In genomic region chr9:105309553-105310281, GRCm38 (mm10) we compare ENCODE assay signal across 8 mouse cellular contexts.
DNase-seq lines count a peak whose midpoint lies in the region; ATAC-seq and TF ChIP-seq lines count a peak whose summit lies in the region.

No protein-coding gene starts in this region.

- H3K9ac ChIP-seq in ES-E14 (ENCODE audit: insufficient read depth, low read depth, low read length, poor library complexity, severe bottlenecking): no peak overlapping the region
- no peak overlapping the region for H3K9ac ChIP-seq in limb, embryonic 13.5 days

- no peaks in the 10 kb centered on the region for H3K9me3 ChIP-seq in ES-E14 (ENCODE audit: control insufficient read depth, insufficient read depth, low read depth, low read length)
- H3K9me3 ChIP-seq in limb, embryonic 13.5 days: no peaks in the 10 kb centered on the region

- intact Hi-C loops in heart, postnatal 10 days (cut with DNase I): no loop called here
- intact Hi-C loops in heart, postnatal 25 days (cut with DNase I): no loop called here

- H3K27me3 ChIP-seq in limb, embryonic 13.5 days: 0 out of 2 replicates have a peak, but pooled peaks cover 3% of the 10 kb centered on the region

- in situ Hi-C loops in ES-E14 (cut with MboI; ENCODE audit: low sequenced_read_pairs in 2 of 2, unreplicated experiment in 2 of 2): no loop called here

- H3K4me1 ChIP-seq in ES-E14 (ENCODE audit: control insufficient read depth in 2 of 2, insufficient read depth in 2 of 2, low read length in 2 of 2, poor library complexity in 1 of 2): no peaks in the 10 kb centered on the region
- H3K4me1 ChIP-seq in limb, embryonic 13.5 days: no peaks in the 10 kb centered on the region

- WGBS in limb, embryonic 13.5 days: 32% methylated on average over 9 of the region's 9 CpGs

- H3K4me2 ChIP-seq in limb, embryonic 13.5 days (replicated peaks): no peak overlapping the region

- DNase-seq in heart, postnatal 10 days: peak; percentile 19 to 35
- no peak for DNase-seq in heart, postnatal 25 days (ENCODE audit: low spot score)
- peak; percentile 40 for DNase-seq in ES-E14 (ENCODE audit: low read depth, low spot score)
- peak; percentile 16 to 54 for DNase-seq in right cerebral cortex, postnatal 36 days (ENCODE audit: low spot score in 2 of 2)
- DNase-seq in urinary bladder, postnatal 14 days (ENCODE audit: low spot score): no peak
- no peak for DNase-seq in urinary bladder, adult 18-20 months (ENCODE audit: low spot score in 2 of 2)

- no peak overlapping the region for H3K27ac ChIP-seq in ES-E14 (ENCODE audit: insufficient read depth, low read depth, low read length, poor library complexity, severe bottlenecking)
- no peak overlapping the region for H3K27ac ChIP-seq in limb, embryonic 13.5 days

- peak; percentile 60 for ATAC-seq in frontal cortex, adult (ENCODE audit: low TSS enrichment)
- peak; percentile 80 for ATAC-seq in limb, embryonic 13.5 days (ENCODE audit: low FRiP score, low read depth)

- H3K4me3 ChIP-seq in ES-E14 (ENCODE audit: insufficient read depth in 1 of 2, low read depth in 1 of 2, low read length in 2 of 2, poor library complexity in 1 of 2, severe bottlenecking in 1 of 2): no peak overlapping the region
- no peak overlapping the region for H3K4me3 ChIP-seq in limb, embryonic 13.5 days

- H3K36me3 ChIP-seq in ES-E14 (ENCODE audit: control insufficient read depth, insufficient read depth, low read length, poor library complexity, severe bottlenecking): no peaks in the 10 kb centered on the region
- no peaks in the 10 kb centered on the region for H3K36me3 ChIP-seq in limb, embryonic 13.5 days

TF ChIP-seq in ES-E14, 5 proteins besides CTCF, POLR2A, EP300 and RAD21:
- TF ChIP-seq MAFK (IDR thresholded peaks at IDR 0.05; ENCODE audit: insufficient read depth, low read depth, low read length): no peak
- TF ChIP-seq CHD2 (IDR thresholded peaks at IDR 0.05; ENCODE audit: low read depth, low read length): no peak
- no peak for TF ChIP-seq HCFC1 (IDR thresholded peaks at IDR 0.05; ENCODE audit: borderline replicate concordance, insufficient read depth, low read length)
- no peak for TF ChIP-seq ZC3H11A (IDR thresholded peaks at IDR 0.05; ENCODE audit: borderline replicate concordance, low read depth, low read length)
- no peak for TF ChIP-seq ZNF384 (IDR thresholded peaks at IDR 0.05; ENCODE audit: low read depth, low read length)

Comparison
In these comparisons a context has a peak if more than half of its experiments do, and no peak if none do; other contexts are left out.
1. DNase-seq: peak in heart, postnatal 10 days (2 of 2), ES-E14 (single experiment) and right cerebral cortex, postnatal 36 days (2 of 2); none in heart, postnatal 25 days (single experiment), urinary bladder, postnatal 14 days (single experiment) and urinary bladder, adult 18-20 months (0 of 2).